Mouse (Mus musculus): ENCODE results near the gene Fmc1. TPM values are rescaled to one million over a fixed set of nuclear protein-coding genes. Genes with fewer than 3 reads are reported as not detected.

Fmc1 gene
- polyA plus RNA-seq, 1 experiment from 2014 or later, result 171 TPM

- ATAC-seq (replicated peaks; ENCODE audit: low FRiP score), result no peak
These were observed 47.0 kb downstream of the Fmc1 start for GRCm38 (mm10) chr6:38580112-38580857.

DNA sequence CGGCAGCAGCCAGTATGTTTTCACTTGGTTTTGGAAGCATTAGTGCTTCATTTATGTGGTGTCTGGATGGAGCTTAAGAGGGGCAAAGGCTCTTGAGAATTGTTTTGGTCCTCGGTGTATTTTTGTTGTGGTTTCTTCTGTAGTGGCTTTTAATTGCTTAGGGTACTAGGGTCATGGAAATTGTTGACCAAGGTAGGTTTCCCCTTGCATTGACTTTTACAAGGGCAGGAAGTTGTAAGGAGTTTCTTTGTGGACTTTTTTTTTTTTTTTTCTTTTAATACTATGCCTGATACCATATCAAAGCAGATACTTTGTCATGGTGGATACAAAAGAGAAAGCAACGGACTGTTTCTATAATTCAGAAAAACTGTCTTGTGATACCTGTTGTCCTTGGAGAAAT lies 48.4 kb downstream of the Fmc1 start:
- Histone ChIP-seq H3K4me1 (no peaks in the 10 kb centered on the region), H3K36me3 (peaks cover 74% of the 10 kb centered on the region), H3K9me3 (replicated peaks) (no peaks in the 10 kb centered on the region), H3K27me3 (no peaks in the 10 kb centered on the region), H3K4me3 (replicated peaks) (no peak overlapping the region), H3K27ac (no peak overlapping the region), H3K9ac (no peak overlapping the region), H3K4me2 (no peak overlapping the region)
- no peak for ATAC-seq (replicated peaks; ENCODE audit: low FRiP score)
- WGBS, result 91% methylated on average over 3 of the region's 3 CpGs

More at GRCm38 (mm10) chr6:38580112-38580857, 47.0 kb downstream of the Fmc1 start:
- no peak overlapping the region for H3K27ac ChIP-seq
- H3K36me3 ChIP-seq, result peaks cover 69% of the 10 kb centered on the region
- no peak overlapping the region for H3K4me3 ChIP-seq (replicated peaks)
- H3K4me1 ChIP-seq, result no peaks in the 10 kb centered on the region
- no peak overlapping the region for H3K4me2 ChIP-seq
- H3K9ac ChIP-seq, result no peak overlapping the region
- no peaks in the 10 kb centered on the region for H3K27me3 ChIP-seq
- 97% methylated on average over 3 of the region's 3 CpGs for WGBS
- no peaks in the 10 kb centered on the region for H3K9me3 ChIP-seq (replicated peaks)

Small RNA genes lying within 50 kb of the gene (microRNA-seq; reads per million reads assigned to microRNA genes)
- not detected for gene Mir7670

Other genes starting within 250 kb of the Fmc1 start
- 9.9 TPM in 2 replicates for gene Zc3hav1l, start 234.2 kb upstream of the Fmc1 start, polyA plus RNA-seq (2015; fragmentation: Nextera tagmentation; extraction: Ambion mirVana)
- 4.6 and 5.1 TPM in 2 replicates for gene Zc3hav1, start 178.9 kb upstream of the Fmc1 start, polyA plus RNA-seq (2015; fragmentation: Nextera tagmentation; extraction: Ambion mirVana)
- 9.4 and 10.0 TPM in 2 replicates for gene Ttc26, start 152.0 kb upstream of the Fmc1 start, polyA plus RNA-seq (2015; fragmentation: Nextera tagmentation; extraction: Ambion mirVana)
- gene Ubn2, start 99.6 kb upstream of the Fmc1 start, polyA plus RNA-seq (2015; fragmentation: Nextera tagmentation; extraction: Ambion mirVana), result 14.9 and 15.3 TPM in 2 replicates
- gene Luc7l2, start 17.8 kb downstream of the Fmc1 start, polyA plus RNA-seq (2015; fragmentation: Nextera tagmentation; extraction: Ambion mirVana), result 41.1 and 41.7 TPM in 2 replicates
- 0.25 and 0.55 TPM in 2 replicates for gene Klrg2, start 103.7 kb downstream of the Fmc1 start, polyA plus RNA-seq (2015; fragmentation: Nextera tagmentation; extraction: Ambion mirVana)
- 1.1 TPM in 2 replicates for gene Clec2l, start 129.6 kb downstream of the Fmc1 start, polyA plus RNA-seq (2015; fragmentation: Nextera tagmentation; extraction: Ambion mirVana)